ENCODE assay signal across 11 mouse cellular contexts in the genomic region with DNA sequence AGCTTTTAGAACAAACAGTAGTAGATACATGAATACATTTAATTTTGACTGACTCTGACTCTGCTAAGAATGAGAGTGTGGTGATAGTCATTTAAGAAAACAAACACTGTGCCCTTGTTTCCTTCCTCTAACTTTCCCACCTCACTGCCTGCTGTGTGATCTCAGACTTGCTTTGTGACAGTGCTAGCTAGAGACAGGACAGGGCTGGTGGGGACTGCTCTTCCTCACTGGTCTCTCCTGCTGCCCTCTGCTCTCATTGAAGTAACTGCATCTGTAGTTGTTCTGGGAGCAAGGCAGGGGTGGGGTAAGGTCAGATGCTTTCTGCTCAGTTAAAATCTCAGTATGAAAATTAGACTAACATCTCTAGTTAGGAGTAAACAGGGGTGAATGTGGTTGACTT.
A peak's percentile ranks its signal among the peaks of the same experiment; 100 is the strongest.
DNase-seq lines count a peak whose midpoint lies in the region; ATAC-seq and TF ChIP-seq lines count a peak whose summit lies in the region.
"Had no signal": no experiment of that assay in that cellular context is flagged by ENCODE, and none has a peak within 500 bp of the region (broad histone marks: within the 10 kb centered on the region; RNA-seq: fewer than 3 reads in every experiment).

No protein-coding gene starts in this region.

- peaks cover 3% of the 10 kb centered on the region; the same call in 1 of the 2 replicates for H3K9me3 ChIP-seq in heart, embryonic 12.5 days (replicated peaks)
- H3K9me3 ChIP-seq in stomach, embryonic 15.5 days = no peaks in the 10 kb centered on the region
- no peaks in the 10 kb centered on the region for H3K9me3 ChIP-seq in stomach, postnatal 0 days (ENCODE audit: control insufficient read depth, low read length)
- H3K9me3 ChIP-seq: embryonic facial prominence, embryonic 15.5 days had no signal

- intact Hi-C loops in heart, postnatal 25 days (cut with DNase I) = loop anchor here (5.0 kb wide), 4 partner anchors 38 to 267 kb away; no protein-coding TSS in a partner anchor

- peak overlapping the region; percentile 36 for H3K27ac ChIP-seq in heart, embryonic 12.5 days (ENCODE audit: poor library complexity, severe bottlenecking)
- H3K27ac ChIP-seq in stomach, embryonic 15.5 days = no peak overlapping the region
- H3K27ac ChIP-seq in stomach, postnatal 0 days (replicated peaks) = no peak overlapping the region
- H3K27ac ChIP-seq: embryonic facial prominence, embryonic 15.5 days had no signal

- no peaks in the 10 kb centered on the region for H3K27me3 ChIP-seq in heart, embryonic 12.5 days (replicated peaks)
- no peaks in the 10 kb centered on the region for H3K27me3 ChIP-seq in stomach, embryonic 15.5 days (replicated peaks)
- H3K27me3 ChIP-seq in stomach, postnatal 0 days (ENCODE audit: control insufficient read depth, insufficient read depth, low read length) = no peaks in the 10 kb centered on the region
- H3K27me3 ChIP-seq: embryonic facial prominence, embryonic 15.5 days had no signal

- peaks cover 16% of the 10 kb centered on the region for H3K4me1 ChIP-seq in heart, embryonic 12.5 days (replicated peaks)
- peaks cover 3% of the 10 kb centered on the region; the same call in 1 of the 2 replicates for H3K4me1 ChIP-seq in stomach, embryonic 15.5 days
- no peaks in the 10 kb centered on the region for H3K4me1 ChIP-seq in stomach, postnatal 0 days (replicated peaks; ENCODE audit: control insufficient read depth, insufficient read depth)

- no peak for TF ChIP-seq CTCF in stomach, postnatal 0 days (IDR thresholded peaks at IDR 0.05; ENCODE audit: low read depth)

- ATAC-seq in heart, embryonic 12.5 days (ENCODE audit: insufficient number of reproducible peaks, low FRiP score) = no peak
- no peak for ATAC-seq in stomach, embryonic 15.5 days (ENCODE audit: insufficient read depth, low FRiP score, low read depth)
- no peak for ATAC-seq in stomach, postnatal 0 days (ENCODE audit: low FRiP score, low TSS enrichment)
- peak; percentile 10 for ATAC-seq in inflammation-experienced regulatory T-cells, adult 6 months

- peak overlapping the region; percentile 46; the same call in 1 of the 2 replicates for H3K4me2 ChIP-seq in heart, embryonic 12.5 days
- 0 out of 2 replicates have a peak overlapping the region, but pooled peaks have one; percentile 9 for H3K4me2 ChIP-seq in stomach, embryonic 15.5 days
- H3K4me2 ChIP-seq in stomach, postnatal 0 days (replicated peaks; ENCODE audit: low read depth) = no peak overlapping the region
- H3K4me2 ChIP-seq: embryonic facial prominence, embryonic 15.5 days had no signal

- H3K9ac ChIP-seq in heart, embryonic 12.5 days = peak overlapping the region; percentile 46; the same call in 1 of the 2 replicates
- no peak overlapping the region for H3K9ac ChIP-seq in stomach, embryonic 15.5 days
- H3K9ac ChIP-seq in stomach, postnatal 0 days (ENCODE audit: low read length) = no peak overlapping the region
- H3K9ac ChIP-seq: embryonic facial prominence, embryonic 15.5 days had no signal

- peaks cover 19% of the 10 kb centered on the region for H3K36me3 ChIP-seq in heart, embryonic 12.5 days
- peaks cover 2% of the 10 kb centered on the region; the same call in 1 of the 2 replicates for H3K36me3 ChIP-seq in stomach, embryonic 15.5 days
- 0 out of 2 replicates have a peak, but pooled peaks cover 2% of the 10 kb centered on the region for H3K36me3 ChIP-seq in stomach, postnatal 0 days (ENCODE audit: control insufficient read depth, insufficient read depth, low read length)

- H3K4me3 ChIP-seq in heart, embryonic 12.5 days = 0 out of 2 replicates have a peak overlapping the region, but pooled peaks have one; percentile 6
- no peak overlapping the region for H3K4me3 ChIP-seq in stomach, embryonic 15.5 days (replicated peaks)
- H3K4me3 ChIP-seq in stomach, postnatal 0 days (ENCODE audit: low read depth, low read length) = no peak overlapping the region
- H3K4me3 ChIP-seq: embryonic facial prominence, embryonic 15.5 days had no signal

- no peak for TF ChIP-seq EP300 in stomach, postnatal 0 days (optimal IDR thresholded peaks at IDR 0.05)

- no peak for DNase-seq in heart, postnatal 25 days (ENCODE audit: low spot score)
- no peak for DNase-seq in stomach, postnatal 0 days (ENCODE audit: low spot score)
- peak; percentile 40 for DNase-seq in thymus, postnatal 25 days
- no peak for DNase-seq in ovary, adult 18-20 months (ENCODE audit: low spot score)
- DNase-seq in lung, postnatal 14 days = no peak
- DNase-seq: left cerebral cortex, postnatal 4 days; right cerebral cortex, postnatal 4 days had no signal
